Mouse (Mus musculus) spleen, postnatal 4 days (tissue): ENCODE results near the gene Gfod2.

Experiments
- DNase-seq, 2 experiments: peaks; one replicate each; pipeline ENCODE4 v3.0.0; 2022; ENCODE audit warnings: low spot score in 2 of 2

Gene Gfod2

GRCm38 (mm10) chr8:105685796-105686308, 72.6 kb downstream of the Gfod2 start, which contains the start of gene Carmil2:
TSS of gene Carmil2 (plus strand) at chr8:105686274.
- peak; percentile 84 to 92 for DNase-seq

GRCm38 (mm10) chr8:105685325-105685724, 73.1 kb downstream of the Gfod2 start:
- DNase-seq = peak in 1 of 2 experiments; percentile 58

- DNase-seq = no peak
Measured at GRCm38 (mm10) chr8:105677891-105678290, 80.6 kb downstream of the Gfod2 start.
